Mouse (Mus musculus): ENCODE data around the gene Loxl3. TPM values are rescaled to one million over a fixed set of nuclear protein-coding genes. Genes with fewer than 3 reads are reported as not detected.
A peak's percentile ranks its signal among the peaks of the same experiment; 100 is the strongest.

The Loxl3 gene
- total RNA-seq (2015) (0.59 and 1.4 TPM in 2 replicates), total RNA-seq (2017) (1.0 and 1.7 TPM in 2 replicates)

- ATAC-seq (replicated peaks; ENCODE audit: poor library complexity), result peak; percentile 77
Measured at GRCm38 (mm10) chr6:83033249-83034185, at the start of gene Loxl3, which contains the start of gene Dok1. Gene Loxl3, plus strand, starts transcription at chr6:83034173. Gene Dok1, minus strand, starts transcription at chr6:83033471.

- no peak for ATAC-seq (replicated peaks; ENCODE audit: poor library complexity)
Measured at GRCm38 (mm10) chr6:82987411-82987971, 46.5 kb upstream of the Loxl3 start.

GRCm38 (mm10) chr6:82993696-82994095 is 40.3 kb upstream of the Loxl3 start:
- ATAC-seq (replicated peaks; ENCODE audit: poor library complexity), result no peak

GRCm38 (mm10) chr6:82994372-82994771 is 39.6 kb upstream of the Loxl3 start:
- no peak for ATAC-seq (replicated peaks; ENCODE audit: poor library complexity)

- peak; percentile 93 for ATAC-seq (replicated peaks; ENCODE audit: poor library complexity)
Measured at GRCm38 (mm10) chr6:82996740-82997315, 37.1 kb upstream of the Loxl3 start.

GRCm38 (mm10) chr6:82997511-82998102 is 36.4 kb upstream of the Loxl3 start:
- peak; percentile 29 for ATAC-seq (replicated peaks; ENCODE audit: poor library complexity)

- no peak for ATAC-seq (replicated peaks; ENCODE audit: poor library complexity)
Measured at GRCm38 (mm10) chr6:82998326-82998725, 35.6 kb upstream of the Loxl3 start.

- no peak for ATAC-seq (replicated peaks; ENCODE audit: poor library complexity)
Measured at GRCm38 (mm10) chr6:82999986-83000385, 34.0 kb upstream of the Loxl3 start.

- ATAC-seq (replicated peaks; ENCODE audit: poor library complexity), result no peak
Measured at GRCm38 (mm10) chr6:83003082-83003481, 30.9 kb upstream of the Loxl3 start.

GRCm38 (mm10) chr6:83003850-83004249 is 30.1 kb upstream of the Loxl3 start:
- ATAC-seq (replicated peaks; ENCODE audit: poor library complexity), result no peak

GRCm38 (mm10) chr6:83004309-83004708 is 29.7 kb upstream of the Loxl3 start:
- ATAC-seq (replicated peaks; ENCODE audit: poor library complexity), result no peak

- ATAC-seq (replicated peaks; ENCODE audit: poor library complexity), result peak; percentile 78
Measured at GRCm38 (mm10) chr6:83004872-83005271, 29.1 kb upstream of the Loxl3 start.

- ATAC-seq (replicated peaks; ENCODE audit: poor library complexity), result no peak
Measured at GRCm38 (mm10) chr6:83005444-83006011, 28.4 kb upstream of the Loxl3 start.

- ATAC-seq (replicated peaks; ENCODE audit: poor library complexity), result peak; percentile 62
Measured at GRCm38 (mm10) chr6:83006114-83006513, 27.9 kb upstream of the Loxl3 start.

- peak; percentile 25 for ATAC-seq (replicated peaks; ENCODE audit: poor library complexity)
Measured at GRCm38 (mm10) chr6:83008659-83009058, 25.3 kb upstream of the Loxl3 start.

- ATAC-seq (replicated peaks; ENCODE audit: poor library complexity), result peak; percentile 30; the same call in 1 of the 2 replicates
Measured at GRCm38 (mm10) chr6:83010010-83010409, 24.0 kb upstream of the Loxl3 start.

- ATAC-seq (replicated peaks; ENCODE audit: poor library complexity), result no peak
Measured at GRCm38 (mm10) chr6:83011255-83011654, 22.7 kb upstream of the Loxl3 start.

- no peak for ATAC-seq (replicated peaks; ENCODE audit: poor library complexity)
Measured at GRCm38 (mm10) chr6:83011756-83012155, 22.2 kb upstream of the Loxl3 start.

GRCm38 (mm10) chr6:83013444-83013843 is 20.5 kb upstream of the Loxl3 start:
- peak; percentile 37 for ATAC-seq (replicated peaks; ENCODE audit: poor library complexity)

GRCm38 (mm10) chr6:83014482-83015466 is 19.2 kb upstream of the Loxl3 start:
- peak; percentile 77 for ATAC-seq (replicated peaks; ENCODE audit: poor library complexity)

All from megakaryocyte progenitor cell, adult 5-6 weeks (primary cell).